Mouse (Mus musculus): ENCODE results near the gene Ebna1bp2. TPM values are rescaled to one million over a fixed set of nuclear protein-coding genes. Genes with fewer than 3 reads are reported as not detected.

The Ebna1bp2 gene
- 100 to 1,000 TPM; 149 to 167 TPM for polyA plus RNA-seq (2017; shearing (Covaris generic))

GRCm38 (mm10) chr4:118620279-118620966 is at the start of gene Ebna1bp2, which contains the start of gene Cfap57:
TSS of gene Ebna1bp2 (plus strand) at chr4:118620799.
TSS of gene Cfap57 (minus strand) at chr4:118620777.

GRCm38 (mm10) chr4:118658652-118659051 is 38.1 kb downstream of the Ebna1bp2 start, which contains the start of gene Olfr62:
TSS of gene Olfr62 (plus strand) at chr4:118658952.

Other genes starting within 250 kb of the Ebna1bp2 start
- 10 to 100 TPM; 12.9 to 13.0 TPM for gene Szt2, start 211.5 kb upstream of the Ebna1bp2 start, polyA plus RNA-seq (2017; shearing (Covaris generic))
- gene Med8, start 211.5 kb upstream of the Ebna1bp2 start, polyA plus RNA-seq (2017; shearing (Covaris generic)) = 100 to 1,000 TPM in 1 of 2 experiments, 10 to 100 TPM in 1; 97.0 to 116 TPM
- gene Elovl1, start 192.7 kb upstream of the Ebna1bp2 start, polyA plus RNA-seq (2017; shearing (Covaris generic)) = 100 to 1,000 TPM; 138 to 167 TPM
- gene Cdc20, start 183.4 kb upstream of the Ebna1bp2 start, polyA plus RNA-seq (2017; shearing (Covaris generic)) = 1 to 10 TPM; 7.9 to 8.7 TPM
- gene Mpl, start 163.3 kb upstream of the Ebna1bp2 start, polyA plus RNA-seq (2017; shearing (Covaris generic)) = under 1 TPM; 0.14 to 0.40 TPM
- gene Tie1, start 130.7 kb upstream of the Ebna1bp2 start, polyA plus RNA-seq (2017; shearing (Covaris generic)) = under 1 TPM in 1 of 2 experiments, not detected in 1; 0.59 TPM
- under 1 TPM in 1 of 2 experiments, not detected in 1; 0.17 TPM for gene 2610528J11Rik, start 93.8 kb upstream of the Ebna1bp2 start, polyA plus RNA-seq (2017; shearing (Covaris generic))
- under 1 TPM in 1 of 2 experiments, not detected in 1; 0.28 TPM for gene Tmem125, start 76.8 kb upstream of the Ebna1bp2 start, polyA plus RNA-seq (2017; shearing (Covaris generic))
- under 1 TPM; 0.08 to 0.42 TPM for gene Cfap57, start within 50 bp of the Ebna1bp2 start, polyA plus RNA-seq (2017; shearing (Covaris generic))
- gene Olfr62, start 38.2 kb downstream of the Ebna1bp2 start, polyA plus RNA-seq (2017; shearing (Covaris generic)) = not detected
- not detected for gene Olfr1342, start 72.0 kb downstream of the Ebna1bp2 start, polyA plus RNA-seq (2017; shearing (Covaris generic))
- gene Olfr1341, start 82.7 kb downstream of the Ebna1bp2 start, polyA plus RNA-seq (2017; shearing (Covaris generic)) = 1 to 10 TPM in 1 of 2 experiments, under 1 TPM in 1; 0.43 to 2.0 TPM
- gene Olfr1340, start 99.3 kb downstream of the Ebna1bp2 start, polyA plus RNA-seq (2017; shearing (Covaris generic)) = under 1 TPM in 1 of 2 experiments, not detected in 1; 0.10 TPM
- not detected for gene Olfr1339, start 111.4 kb downstream of the Ebna1bp2 start, polyA plus RNA-seq (2017; shearing (Covaris generic))
- under 1 TPM in 1 of 2 experiments, not detected in 1; 0.45 TPM for gene Olfr1338, start 137.9 kb downstream of the Ebna1bp2 start, polyA plus RNA-seq (2017; shearing (Covaris generic))
- not detected for gene Olfr1337, start 161.8 kb downstream of the Ebna1bp2 start, polyA plus RNA-seq (2017; shearing (Covaris generic))
- not detected for gene Olfr1335, start 189.1 kb downstream of the Ebna1bp2 start, polyA plus RNA-seq (2017; shearing (Covaris generic))
- not detected for gene Olfr1333, start 215.5 kb downstream of the Ebna1bp2 start, polyA plus RNA-seq (2017; shearing (Covaris generic))
- 1 to 10 TPM in 1 of 2 experiments, under 1 TPM in 1; 0.10 to 3.5 TPM for gene Olfr1331, start 243.8 kb downstream of the Ebna1bp2 start, polyA plus RNA-seq (2017; shearing (Covaris generic))